Mouse (Mus musculus): Measurements from ENCODE around the gene Igfn1. TPM values are rescaled to one million over a fixed set of nuclear protein-coding genes. Genes with fewer than 3 reads are reported as not detected.

Gene Igfn1
- polyA plus RNA-seq, 1 experiment: 0.78 TPM

DNA sequence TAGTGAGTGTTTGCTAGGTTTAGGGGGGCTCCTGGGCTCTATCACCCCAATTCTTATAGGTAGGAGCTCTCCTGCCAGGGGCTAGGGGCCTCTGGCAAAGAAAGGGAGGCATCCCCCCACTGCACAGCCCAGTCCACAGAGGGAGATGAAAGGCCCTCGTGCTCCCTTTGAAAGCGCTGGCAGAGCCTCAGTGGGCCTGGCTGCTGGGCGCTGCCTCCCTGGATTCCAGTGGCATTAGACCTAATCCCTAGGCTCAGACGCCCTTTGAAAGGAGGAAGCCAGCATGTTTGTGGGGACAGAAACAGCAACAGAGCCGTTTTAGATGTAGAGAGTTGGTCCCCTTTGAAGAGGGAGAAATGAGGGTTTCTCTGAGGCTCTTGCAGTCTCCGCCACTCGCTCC, 24.1 kb upstream of the Igfn1 start:
- no peak overlapping the region for H3K27ac ChIP-seq (ENCODE audit: insufficient read depth, low read depth, low read length)
- no peak overlapping the region for H3K4me3 ChIP-seq (ENCODE audit: insufficient read depth, low read depth, low read length)
- H3K4me1 ChIP-seq (ENCODE audit: control insufficient read depth, insufficient read depth, low read length): 0 out of 2 replicates have a peak, but pooled peaks cover 4% of the 10 kb centered on the region
- H3K27me3 ChIP-seq (replicated peaks; ENCODE audit: control insufficient read depth, insufficient read depth, low read length): no peaks in the 10 kb centered on the region
- no peak for TF ChIP-seq CTCF (conservative IDR thresholded peaks at IDR 0.05; ENCODE audit: insufficient read depth, insufficient read length, low read depth, low read length)
- TF ChIP-seq POLR2A (IDR thresholded peaks at IDR 0.05; ENCODE audit: low read depth, low read length): no peak
- DNase-seq: no peak
- 84% methylated on average over 7 of the region's 7 CpGs for whole genome bisulfite sequencing
- H3K36me3 ChIP-seq (ENCODE audit: control insufficient read depth, insufficient read depth, low read length): no peaks in the 10 kb centered on the region

DNA sequence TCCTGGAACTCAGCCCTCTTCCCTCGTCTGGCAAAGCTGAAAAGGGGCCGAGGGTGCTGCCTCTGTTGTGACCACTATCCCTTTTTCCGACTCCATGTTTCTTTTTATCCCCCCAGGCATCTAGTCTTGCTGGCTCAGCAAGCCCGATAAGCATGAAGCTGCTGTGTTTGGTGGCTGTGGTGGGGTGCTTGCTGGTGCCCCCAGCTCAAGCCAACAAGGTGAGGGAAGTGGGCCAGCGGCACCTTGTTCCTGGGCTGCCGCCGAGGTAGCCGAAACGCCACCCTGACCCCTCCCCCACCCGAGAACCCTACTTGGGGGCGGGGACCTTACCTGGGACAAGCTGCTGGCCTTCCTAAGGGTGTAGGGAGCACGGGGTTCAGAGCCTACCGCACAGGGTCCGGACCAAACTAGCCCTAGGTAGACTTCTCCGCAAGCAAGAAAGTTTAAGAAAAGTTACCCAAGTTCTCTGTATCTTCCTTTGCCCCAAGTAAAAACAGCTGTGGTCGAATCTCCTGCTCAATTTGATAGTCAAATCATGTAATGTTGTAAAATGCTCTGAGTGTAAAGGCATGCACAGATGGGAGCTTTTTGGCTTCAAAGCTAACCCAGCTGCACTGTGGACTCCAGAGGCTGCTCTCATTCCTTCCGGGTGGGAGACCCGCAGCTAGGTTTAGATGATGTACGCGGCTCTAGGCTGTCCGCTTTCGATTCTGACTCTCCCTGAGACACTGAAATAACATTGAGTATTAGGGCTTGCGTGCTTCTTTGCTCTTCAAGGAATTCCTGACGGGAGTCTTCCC, 12.4 kb upstream of the Igfn1 start:
- Histone ChIP-seq H3K36me3 (ENCODE audit: control insufficient read depth, insufficient read depth, low read length) (no peaks in the 10 kb centered on the region), H3K27me3 (replicated peaks; ENCODE audit: control insufficient read depth, insufficient read depth, low read length) (no peaks in the 10 kb centered on the region), H3K27ac (ENCODE audit: insufficient read depth, low read depth, low read length) (peak overlapping the region; percentile 13; the same call in 1 of the 2 replicates), H3K4me1 (ENCODE audit: control insufficient read depth, insufficient read depth, low read length) (peaks cover 3% of the 10 kb centered on the region; the same call in 1 of the 2 replicates), H3K4me3 (ENCODE audit: insufficient read depth, low read depth, low read length) (peak overlapping the region; percentile 67)
- WGBS: 3% methylated on average over 24 of the region's 24 CpGs
- TF ChIP-seq POLR2A (IDR thresholded peaks at IDR 0.05; ENCODE audit: low read depth, low read length): no peak
- no peak for TF ChIP-seq CTCF (conservative IDR thresholded peaks at IDR 0.05; ENCODE audit: insufficient read depth, insufficient read length, low read depth, low read length)
- DNase-seq: peak; percentile 65

GRCm38 (mm10) chr1:136017907-136018313, 11.8 kb upstream of the Igfn1 start:
- Histone ChIP-seq H3K27me3 (replicated peaks; ENCODE audit: control insufficient read depth, insufficient read depth, low read length) (no peaks in the 10 kb centered on the region), H3K4me3 (ENCODE audit: insufficient read depth, low read depth, low read length) (peak overlapping the region; percentile 67), H3K36me3 (ENCODE audit: control insufficient read depth, insufficient read depth, low read length) (no peaks in the 10 kb centered on the region), H3K27ac (ENCODE audit: insufficient read depth, low read depth, low read length) (peak overlapping the region; percentile 13; the same call in 1 of the 2 replicates), H3K4me1 (ENCODE audit: control insufficient read depth, insufficient read depth, low read length) (peaks cover 3% of the 10 kb centered on the region; the same call in 1 of the 2 replicates)
- TF ChIP-seq CTCF (conservative IDR thresholded peaks at IDR 0.05; ENCODE audit: insufficient read depth, insufficient read length, low read depth, low read length) (no peak), POLR2A (IDR thresholded peaks at IDR 0.05; ENCODE audit: low read depth, low read length) (peak; percentile 22)
- WGBS: under 1% methylated on average over 22 of the region's 22 CpGs
- peak; percentile 97 for DNase-seq

- no peak for DNase-seq
- Histone ChIP-seq H3K4me3 (ENCODE audit: insufficient read depth, low read depth, low read length) (no peak overlapping the region), H3K27ac (ENCODE audit: insufficient read depth, low read depth, low read length) (no peak overlapping the region), H3K36me3 (ENCODE audit: control insufficient read depth, insufficient read depth, low read length) (no peaks in the 10 kb centered on the region), H3K27me3 (replicated peaks; ENCODE audit: control insufficient read depth, insufficient read depth, low read length) (no peaks in the 10 kb centered on the region), H3K4me1 (ENCODE audit: control insufficient read depth, insufficient read depth, low read length) (peaks cover 3% of the 10 kb centered on the region; the same call in 1 of the 2 replicates)
- TF ChIP-seq POLR2A (IDR thresholded peaks at IDR 0.05; ENCODE audit: low read depth, low read length) (no peak), CTCF (conservative IDR thresholded peaks at IDR 0.05; ENCODE audit: insufficient read depth, insufficient read length, low read depth, low read length) (no peak)
- WGBS: 68% methylated on average over 2 of the region's 2 CpGs
These were observed 11.2 kb upstream of the Igfn1 start for GRCm38 (mm10) chr1:136017307-136017706.

GRCm38 (mm10) chr1:136014796-136015502, 8.8 kb upstream of the Igfn1 start:
- peaks cover 3% of the 10 kb centered on the region; the same call in 1 of the 2 replicates for H3K4me1 ChIP-seq (ENCODE audit: control insufficient read depth, insufficient read depth, low read length)
- no peak for DNase-seq
- no peaks in the 10 kb centered on the region for H3K27me3 ChIP-seq (replicated peaks; ENCODE audit: control insufficient read depth, insufficient read depth, low read length)
- H3K4me3 ChIP-seq (ENCODE audit: insufficient read depth, low read depth, low read length): no peak overlapping the region
- TF ChIP-seq POLR2A (IDR thresholded peaks at IDR 0.05; ENCODE audit: low read depth, low read length) (no peak), CTCF (conservative IDR thresholded peaks at IDR 0.05; ENCODE audit: insufficient read depth, insufficient read length, low read depth, low read length) (no peak)
- H3K27ac ChIP-seq (ENCODE audit: insufficient read depth, low read depth, low read length): no peak overlapping the region
- 84% methylated on average over 2 of the region's 2 CpGs for WGBS
- no peaks in the 10 kb centered on the region for H3K36me3 ChIP-seq (ENCODE audit: control insufficient read depth, insufficient read depth, low read length)

- no peaks in the 10 kb centered on the region for H3K4me1 ChIP-seq (ENCODE audit: control insufficient read depth, insufficient read depth, low read length)
- H3K36me3 ChIP-seq (ENCODE audit: control insufficient read depth, insufficient read depth, low read length): no peaks in the 10 kb centered on the region
- DNase-seq: no peak
- WGBS: 72% methylated on average over 4 of the region's 4 CpGs
- no peak overlapping the region for H3K27ac ChIP-seq (ENCODE audit: insufficient read depth, low read depth, low read length)
- no peaks in the 10 kb centered on the region for H3K27me3 ChIP-seq (replicated peaks; ENCODE audit: control insufficient read depth, insufficient read depth, low read length)
- TF ChIP-seq CTCF (conservative IDR thresholded peaks at IDR 0.05; ENCODE audit: insufficient read depth, insufficient read length, low read depth, low read length) (no peak), POLR2A (IDR thresholded peaks at IDR 0.05; ENCODE audit: low read depth, low read length) (no peak)
- H3K4me3 ChIP-seq (ENCODE audit: insufficient read depth, low read depth, low read length): no peak overlapping the region
These were observed 7.4 kb upstream of the Igfn1 start for GRCm38 (mm10) chr1:136013513-136013912.

DNA sequence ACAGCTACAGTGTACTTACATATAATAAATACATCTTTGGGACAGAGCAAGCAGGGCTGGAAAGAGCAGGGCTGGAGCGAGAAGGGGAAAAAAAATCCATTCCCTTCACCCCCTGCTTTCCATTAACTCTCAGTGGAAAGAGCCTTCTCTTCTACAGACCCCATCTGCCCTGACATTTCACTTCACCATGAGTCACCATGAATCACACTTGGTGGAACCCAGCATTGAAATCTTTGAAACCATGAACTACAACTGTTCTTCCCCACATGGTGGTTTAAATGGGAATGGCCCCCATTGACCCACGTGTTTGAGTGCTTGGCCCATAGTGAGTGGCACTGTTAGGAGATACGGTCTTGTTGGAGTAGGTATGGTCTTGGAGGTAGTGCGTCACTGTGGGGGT, 4.1 kb upstream of the Igfn1 start:
- no peak for TF ChIP-seq POLR2A (IDR thresholded peaks at IDR 0.05; ENCODE audit: low read depth, low read length)
- TF ChIP-seq CTCF (conservative IDR thresholded peaks at IDR 0.05; ENCODE audit: insufficient read depth, insufficient read length, low read depth, low read length): no peak
- Histone ChIP-seq H3K36me3 (ENCODE audit: control insufficient read depth, insufficient read depth, low read length) (no peaks in the 10 kb centered on the region), H3K27me3 (replicated peaks; ENCODE audit: control insufficient read depth, insufficient read depth, low read length) (no peaks in the 10 kb centered on the region), H3K27ac (ENCODE audit: insufficient read depth, low read depth, low read length) (no peak overlapping the region), H3K4me1 (ENCODE audit: control insufficient read depth, insufficient read depth, low read length) (peaks cover 2% of the 10 kb centered on the region; the same call in 1 of the 2 replicates), H3K4me3 (ENCODE audit: insufficient read depth, low read depth, low read length) (no peak overlapping the region)
- WGBS: 94% methylated on average over 4 of the region's 4 CpGs
- no peak for DNase-seq

Measured in kidney, adult 2 months (tissue).